Mouse (Mus musculus) fibroblast of lung, adult 2 months (primary cell): ENCODE results near the gene Ckm.

Experiments used
- DNase-seq: peaks from one replicate; pipeline ENCODE4 v3.0.0-alpha.2; 2011; ENCODE audit warnings: low read depth

Ckm gene

DNA sequence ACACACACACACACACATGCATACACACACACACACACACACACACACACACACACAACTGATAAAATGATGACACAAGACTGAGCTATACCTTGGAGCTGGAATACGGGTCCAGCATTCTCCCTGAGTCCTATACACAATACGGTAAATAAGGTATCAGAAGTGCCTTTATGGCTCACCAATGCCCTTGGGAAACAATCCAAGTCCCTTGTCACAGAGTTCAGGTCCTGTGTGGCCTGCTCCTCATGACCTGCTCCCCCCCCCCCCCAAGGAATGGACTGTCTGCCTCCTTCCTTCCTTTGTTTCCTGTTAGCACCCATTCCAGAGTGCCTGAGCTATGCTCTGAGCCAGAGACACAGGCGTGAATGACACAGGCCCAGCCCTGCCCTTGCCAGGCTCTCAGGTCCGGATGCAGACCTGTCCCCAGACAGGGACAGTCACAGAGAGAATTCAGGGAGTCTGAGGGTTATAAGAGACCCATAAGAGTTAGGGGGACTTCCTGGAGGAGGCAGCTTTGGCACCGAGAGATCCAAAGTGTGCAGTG, 62.1 kb downstream of the Ckm start:
- no peak for DNase-seq

DNA sequence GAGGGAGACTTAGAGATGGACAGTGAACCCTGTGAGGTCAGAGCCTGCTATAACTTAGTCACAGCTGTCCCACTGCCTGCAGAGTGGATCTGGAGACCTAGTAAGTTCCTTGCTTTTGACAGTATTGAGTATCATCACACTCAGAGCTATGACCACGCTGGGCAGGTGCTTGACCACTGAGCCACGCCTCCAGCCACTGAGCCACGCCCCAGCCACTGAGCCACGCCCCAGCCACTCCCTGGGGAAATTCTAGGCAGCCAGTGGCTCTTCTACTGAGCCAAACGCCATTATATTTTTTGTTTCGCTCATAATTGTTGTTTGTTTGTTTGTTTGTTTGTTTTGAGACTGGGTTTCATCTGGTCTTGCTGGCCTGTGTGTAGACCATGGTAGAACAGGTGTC, 63.1 kb downstream of the Ckm start:
- no peak for DNase-seq

DNA sequence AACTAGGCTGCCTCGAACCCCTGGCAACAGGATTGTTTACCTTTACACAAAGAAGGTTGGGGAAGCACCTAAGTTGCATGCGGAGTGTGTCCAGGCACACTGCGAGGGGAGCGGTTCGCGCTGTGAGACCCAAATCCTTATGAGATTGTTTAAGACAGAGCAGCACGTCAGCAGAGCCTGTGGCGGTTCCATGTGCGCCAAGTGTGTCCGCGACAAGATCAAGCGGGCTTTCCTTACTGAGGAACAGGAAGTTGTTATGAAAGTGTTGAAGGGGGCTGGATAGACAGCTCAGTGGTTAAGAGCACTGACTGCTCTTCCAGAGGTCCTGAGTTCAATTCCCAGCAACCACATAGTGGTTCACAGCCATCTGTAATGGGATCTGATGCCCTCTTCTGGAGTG, 63.7 kb downstream of the Ckm start:
- no peak for DNase-seq

DNA sequence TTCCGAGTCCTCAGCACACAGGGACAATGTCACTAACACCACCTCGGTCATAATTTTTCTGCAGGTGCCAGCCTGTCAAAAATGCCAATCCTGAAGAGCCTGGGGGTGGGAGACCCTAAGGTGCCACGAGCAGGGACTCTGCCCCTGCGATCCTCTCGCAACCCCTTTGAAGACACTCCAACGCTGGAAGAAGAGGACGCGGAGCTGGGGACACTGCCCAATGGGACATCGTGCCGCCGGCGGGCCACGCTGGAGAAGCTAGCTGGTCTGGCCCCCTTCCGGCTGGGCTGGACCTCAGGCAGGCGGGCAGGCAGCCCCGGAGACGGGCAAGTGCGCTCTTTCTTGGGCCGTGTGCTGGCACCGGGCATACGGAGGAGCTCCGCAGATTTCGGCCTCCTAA, 64.8 kb downstream of the Ckm start:
- no peak for DNase-seq

DNA sequence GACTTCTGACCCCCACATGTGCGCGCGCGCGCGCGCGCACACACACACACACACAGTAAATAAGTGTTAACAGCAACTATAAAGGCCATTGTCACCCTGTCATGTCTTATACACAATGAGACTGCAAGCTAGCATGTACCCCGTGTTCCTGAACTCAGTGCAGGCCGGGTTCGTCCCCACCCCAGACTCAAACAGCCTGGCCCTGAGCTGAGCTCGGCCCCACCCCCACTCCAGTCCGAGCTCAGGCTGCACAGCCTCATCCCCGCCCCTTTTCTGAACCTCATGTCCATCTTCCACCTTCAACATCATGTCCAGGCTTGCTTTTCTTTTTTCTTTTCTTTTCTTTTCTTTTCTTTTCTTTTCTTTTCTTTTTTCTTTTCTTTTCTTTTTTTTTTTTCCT, 65.7 kb downstream of the Ckm start:
- DNase-seq = no peak

DNA sequence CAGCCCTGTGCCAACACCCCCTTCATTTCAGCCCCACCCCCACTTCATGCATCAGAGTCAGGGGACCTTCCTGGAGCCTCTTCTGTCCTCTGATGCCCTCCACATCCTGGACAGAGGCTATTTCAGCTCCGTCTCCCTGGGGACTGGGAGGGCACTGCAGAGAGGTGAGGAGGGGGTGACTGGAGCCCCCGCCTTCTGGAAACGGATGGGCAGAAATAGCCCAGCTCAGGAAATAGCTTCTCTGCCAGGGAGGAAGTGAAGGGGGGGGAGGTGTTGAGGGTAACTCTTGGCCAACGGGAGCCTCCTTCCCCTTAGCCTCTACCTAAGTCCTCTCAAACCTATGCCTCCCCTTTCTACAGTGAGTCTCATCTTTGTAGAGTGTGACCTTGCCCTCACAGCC, 67.8 kb downstream of the Ckm start:
- no peak for DNase-seq
